Mouse (Mus musculus) c-Kit-positive CD71-positive TER-119-negative erythroid progenitor cells, embryonic 14.5 days (primary cell): ENCODE results near the gene Nol11.

Experiments used
- DNase-seq: peaks from one replicate; pipeline ENCODE4 v3.0.0-alpha.2; 2013; ENCODE audit warnings: low read depth

Gene Nol11

GRCm38 (mm10) chr11:107188565-107189552, at the start of gene Nol11:
Gene Nol11, minus strand, starts transcription at chr11:107189381.
- peak; percentile 99 for DNase-seq

GRCm38 (mm10) chr11:107238506-107238905, 49.3 kb upstream of the Nol11 start:
- no peak for DNase-seq

GRCm38 (mm10) chr11:107237532-107237931, 48.4 kb upstream of the Nol11 start:
- DNase-seq = no peak

- no peak for DNase-seq
These were observed 44.2 kb upstream of the Nol11 start for GRCm38 (mm10) chr11:107233252-107233890.

- no peak for DNase-seq
These were observed 40.9 kb upstream of the Nol11 start for GRCm38 (mm10) chr11:107230128-107230527.

GRCm38 (mm10) chr11:107226431-107226830, 37.2 kb upstream of the Nol11 start:
- DNase-seq = no peak

- DNase-seq = no peak
These were observed 36.8 kb upstream of the Nol11 start for GRCm38 (mm10) chr11:107226013-107226412.

- no peak for DNase-seq
These were observed 36.1 kb upstream of the Nol11 start for GRCm38 (mm10) chr11:107225301-107225700.

GRCm38 (mm10) chr11:107223667-107224214, 34.6 kb upstream of the Nol11 start:
- no peak for DNase-seq

GRCm38 (mm10) chr11:107223169-107223561, 34.0 kb upstream of the Nol11 start:
- DNase-seq = no peak

- DNase-seq = no peak
These were observed 33.5 kb upstream of the Nol11 start for GRCm38 (mm10) chr11:107222531-107223168.

GRCm38 (mm10) chr11:107215111-107215510, 25.9 kb upstream of the Nol11 start:
- no peak for DNase-seq

GRCm38 (mm10) chr11:107213745-107214144, 24.6 kb upstream of the Nol11 start:
- DNase-seq = peak; percentile 50

- no peak for DNase-seq
These were observed 20.6 kb upstream of the Nol11 start for GRCm38 (mm10) chr11:107209818-107210217.

- DNase-seq = no peak
These were observed 12.6 kb upstream of the Nol11 start for GRCm38 (mm10) chr11:107201773-107202172.

GRCm38 (mm10) chr11:107199281-107199680, 10.1 kb upstream of the Nol11 start:
- DNase-seq = no peak

- no peak for DNase-seq
These were observed 6.2 kb upstream of the Nol11 start for GRCm38 (mm10) chr11:107195334-107195733.

- no peak for DNase-seq
These were observed 1.2 kb upstream of the Nol11 start for GRCm38 (mm10) chr11:107190376-107190775.

GRCm38 (mm10) chr11:107183777-107184176, 5.4 kb downstream of the Nol11 start:
- DNase-seq = no peak

GRCm38 (mm10) chr11:107161215-107161614, 28.0 kb downstream of the Nol11 start:
- DNase-seq = no peak

- DNase-seq = peak; percentile 50
These were observed 30.1 kb downstream of the Nol11 start for GRCm38 (mm10) chr11:107159034-107159433.

GRCm38 (mm10) chr11:107156977-107157642, 32.1 kb downstream of the Nol11 start:
- no peak for DNase-seq
